Mouse (Mus musculus) adrenal gland, adult (tissue): ENCODE results near the gene Ttc7b.

ENCODE experiments used
- DNase-seq, 2 experiments: peaks; one replicate each; pipeline ENCODE4 v3.0.0; 2022 to 2023; ENCODE audit warnings: low spot score in 1 of 2; ENCODE audit not compliant: inconsistent age in 2 of 2

Ttc7b gene

DNA sequence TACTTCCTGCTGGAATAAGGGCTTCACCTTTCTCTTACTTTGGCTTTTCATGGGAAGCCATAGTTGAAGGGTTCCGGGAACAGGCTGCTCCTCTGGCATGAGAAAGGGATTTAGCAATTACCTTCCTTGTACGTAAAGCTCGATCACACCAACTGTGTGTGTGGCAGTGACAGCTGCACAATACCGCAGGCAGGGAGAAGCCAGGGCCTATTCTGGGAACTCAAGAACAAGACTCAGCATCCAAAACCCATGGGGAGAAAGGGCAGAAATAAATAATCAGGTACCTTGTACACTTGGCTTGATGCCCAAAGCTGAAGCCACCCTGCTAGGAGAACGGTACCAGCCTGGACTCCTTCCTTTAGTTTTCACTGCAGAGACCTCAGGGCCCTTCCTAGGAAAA lies 128.2 kb downstream of the Ttc7b start:
- DNase-seq: no peak

DNA sequence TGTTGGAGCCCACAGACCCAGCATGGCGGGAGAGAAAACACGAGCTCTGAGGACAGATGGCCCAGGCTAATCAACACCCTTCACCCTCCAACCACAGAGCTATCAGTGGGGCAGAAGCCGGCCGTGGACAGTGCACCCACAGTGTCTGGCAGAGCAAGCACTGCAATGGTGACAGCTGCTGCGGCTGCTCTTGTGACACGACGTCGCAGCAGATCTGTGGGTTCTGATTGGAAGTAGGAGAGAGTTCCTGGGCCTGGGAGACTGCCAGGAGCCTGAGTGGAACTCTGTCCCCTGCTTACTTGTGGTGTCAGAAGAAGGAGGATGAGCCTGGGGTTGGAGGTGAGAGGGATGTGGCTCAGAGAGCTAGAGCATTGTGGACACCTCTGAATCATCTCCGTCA lies 128.7 kb downstream of the Ttc7b start:
- DNase-seq: no peak

DNA sequence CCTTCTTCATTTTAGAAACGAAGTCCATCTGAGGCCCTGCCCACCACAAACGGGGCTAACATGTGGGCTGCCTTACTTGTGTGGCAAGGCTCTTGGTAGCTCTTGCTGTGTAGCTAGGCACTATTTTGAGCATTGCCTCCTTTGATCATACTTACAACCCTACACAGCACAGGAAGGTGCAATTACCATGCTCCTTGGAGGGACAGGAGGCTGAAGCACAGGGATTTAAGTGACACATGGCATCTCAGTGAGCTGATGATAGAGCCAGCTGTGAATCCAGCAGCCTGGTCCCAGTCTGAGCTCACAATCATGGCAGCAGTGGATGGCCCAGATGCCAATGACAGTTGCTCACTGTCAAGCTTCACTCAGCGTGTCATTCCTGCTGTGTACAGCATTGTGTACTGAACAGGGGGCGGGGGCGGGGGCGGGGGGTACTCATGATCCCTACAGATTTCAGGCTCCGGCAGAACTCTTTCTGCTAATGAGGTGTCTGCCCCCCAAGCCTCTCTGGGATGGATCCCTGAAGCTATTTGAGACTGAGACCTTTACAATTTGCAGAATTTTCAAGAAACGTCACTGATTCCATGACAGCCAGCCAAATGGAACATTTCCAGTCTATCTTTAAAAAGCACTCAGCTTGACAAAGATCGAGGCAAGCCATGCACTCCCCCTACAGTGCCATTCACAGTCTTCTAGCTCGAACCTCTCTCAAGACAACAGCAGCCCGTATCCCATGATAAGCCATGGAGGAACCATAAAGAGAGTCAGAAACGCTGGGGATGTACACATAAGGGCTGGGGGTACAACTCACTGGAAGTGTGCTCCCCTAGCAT lies 130.5 kb downstream of the Ttc7b start:
- DNase-seq: no peak

DNA sequence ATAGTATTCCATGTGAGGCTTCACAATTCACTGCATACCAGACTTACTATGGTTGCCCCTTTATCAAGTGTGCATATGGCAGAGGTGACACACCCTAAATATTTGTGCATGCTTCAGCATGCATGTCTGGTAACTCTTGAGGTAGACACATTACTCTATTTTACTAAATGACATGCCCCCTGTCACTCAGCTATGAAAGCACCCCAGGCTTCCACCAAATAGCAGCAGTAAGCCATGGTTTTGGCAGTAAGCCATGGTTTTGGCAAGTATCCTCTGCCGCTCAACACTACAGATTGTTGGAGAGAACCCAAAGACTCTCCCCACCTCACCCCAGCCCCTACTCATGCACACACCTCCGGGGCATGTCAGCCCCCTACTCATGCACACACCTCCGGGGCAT lies 134.4 kb downstream of the Ttc7b start:
- DNase-seq: no peak

DNA sequence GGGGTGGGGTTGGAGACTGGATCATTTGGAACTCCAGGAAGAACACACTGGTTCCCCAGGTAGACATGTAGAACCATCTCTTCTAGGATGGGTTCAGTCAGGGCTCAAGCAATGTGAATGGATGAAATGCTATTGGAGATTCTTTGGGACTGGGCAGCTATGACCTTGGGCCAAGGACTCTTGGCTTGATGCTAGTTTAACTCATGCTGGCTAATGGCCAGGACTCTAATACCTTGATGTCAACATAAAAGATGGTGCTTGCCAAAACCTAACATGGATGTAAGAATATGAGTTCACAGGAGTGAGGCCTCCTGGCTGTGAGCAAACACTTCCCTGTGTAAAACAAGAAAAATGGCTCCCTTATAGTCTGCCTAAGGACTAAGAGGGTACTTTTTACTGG lies 138.1 kb downstream of the Ttc7b start:
- DNase-seq: peak; percentile 63 to 91

DNA sequence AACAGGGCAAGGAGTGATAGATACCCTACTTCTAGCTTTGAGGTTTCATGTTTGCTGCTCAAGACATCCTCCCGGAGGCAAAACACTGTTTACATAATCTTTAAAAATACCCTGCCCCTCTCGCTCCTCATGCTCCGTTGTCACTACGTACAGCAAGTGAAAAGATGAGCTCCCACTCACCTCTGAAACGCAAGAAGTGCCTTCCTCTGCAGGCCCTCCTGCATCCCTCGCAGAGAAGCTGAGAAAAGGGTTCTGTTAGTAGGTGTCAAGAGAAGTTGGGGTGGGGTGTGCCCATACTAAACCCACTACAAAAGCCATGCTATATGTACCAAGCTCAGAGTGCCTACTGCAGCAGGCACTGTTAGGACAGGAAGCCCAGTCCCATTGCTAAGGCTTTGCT lies 138.7 kb downstream of the Ttc7b start:
- DNase-seq: no peak

DNA sequence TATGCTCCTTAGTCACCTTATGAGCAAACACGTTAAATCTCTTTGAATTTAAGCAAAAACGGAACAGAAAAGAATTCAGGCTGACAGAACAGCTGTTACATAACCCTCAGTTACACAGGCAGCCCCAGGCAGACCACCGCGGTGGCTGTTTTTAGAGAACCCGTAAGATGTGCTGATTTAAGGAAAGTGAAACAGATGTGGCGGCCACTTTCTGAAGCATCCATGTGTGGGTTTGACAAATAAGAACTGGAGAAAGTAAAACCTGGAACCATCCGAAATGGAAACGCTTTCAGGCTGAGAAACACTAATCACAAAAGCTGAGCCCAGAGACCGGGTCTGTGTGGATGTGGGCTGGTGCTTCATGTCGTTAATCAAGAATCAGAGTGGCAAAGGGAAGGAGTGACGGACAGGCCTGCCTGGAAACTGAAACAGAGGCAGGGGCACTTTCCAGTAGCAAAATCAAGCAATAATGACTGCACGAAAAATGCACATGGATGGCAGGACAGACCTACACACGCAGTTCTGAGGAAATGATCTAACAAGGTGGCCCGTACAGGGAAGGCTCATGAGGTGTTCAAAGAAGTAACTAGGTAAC lies 139.8 kb downstream of the Ttc7b start:
- no peak for DNase-seq

DNA sequence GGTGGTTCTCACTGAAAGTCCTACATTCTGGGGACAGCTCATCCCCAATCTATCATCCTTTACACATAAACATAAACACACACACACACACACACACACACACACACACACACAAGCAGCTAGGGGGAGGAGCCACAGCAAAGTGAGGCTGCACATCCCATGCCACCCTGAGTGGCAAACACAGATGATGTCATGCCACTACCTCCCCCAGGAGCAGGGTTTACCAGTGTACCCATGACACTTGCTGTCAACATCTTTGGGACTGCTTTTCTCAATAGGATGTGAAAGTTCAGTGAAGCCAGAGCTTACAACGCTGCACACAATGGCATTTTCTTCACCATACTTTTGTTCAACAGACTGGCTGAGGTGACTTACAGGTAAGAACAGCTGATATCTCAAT lies 140.8 kb downstream of the Ttc7b start:
- no peak for DNase-seq

DNA sequence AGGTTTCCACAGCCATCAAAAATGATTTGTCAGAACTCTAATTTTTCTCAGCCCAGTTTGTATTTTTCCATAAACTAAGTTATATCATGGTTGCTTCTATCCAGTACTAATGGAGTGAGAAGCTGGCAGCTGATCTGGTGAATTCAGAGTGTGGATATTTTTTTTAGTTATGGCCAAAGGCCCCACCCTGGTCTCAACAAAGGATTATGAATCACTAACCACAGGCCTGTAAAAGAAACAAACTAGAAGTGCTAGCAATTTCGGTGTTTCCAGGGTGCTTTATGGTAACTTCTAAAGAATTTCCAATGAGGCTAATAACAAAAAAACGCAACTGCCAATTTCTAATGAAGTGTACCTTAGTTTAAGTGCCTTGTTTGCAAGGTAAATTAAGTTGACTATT lies 142.4 kb downstream of the Ttc7b start:
- DNase-seq: no peak

DNA sequence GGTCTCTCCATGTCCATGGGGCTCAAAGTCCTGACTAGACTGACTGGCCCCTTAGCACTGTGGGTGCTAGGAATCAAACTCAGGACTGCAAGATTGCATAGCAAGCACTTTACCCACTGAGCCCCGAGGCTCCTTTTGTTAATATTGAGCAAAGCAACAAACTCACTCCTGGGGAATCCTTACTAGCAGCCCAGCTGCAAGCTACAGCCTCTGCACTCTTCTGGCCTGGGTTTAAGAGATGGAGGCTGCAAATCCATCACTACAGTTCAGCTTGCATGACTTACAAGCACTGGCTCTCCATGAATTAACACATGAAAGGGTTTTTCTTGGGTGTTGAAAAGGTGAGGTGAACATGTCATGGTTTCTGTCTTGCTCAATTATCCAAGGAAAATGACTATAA lies 142.8 kb downstream of the Ttc7b start:
- no peak for DNase-seq

DNA sequence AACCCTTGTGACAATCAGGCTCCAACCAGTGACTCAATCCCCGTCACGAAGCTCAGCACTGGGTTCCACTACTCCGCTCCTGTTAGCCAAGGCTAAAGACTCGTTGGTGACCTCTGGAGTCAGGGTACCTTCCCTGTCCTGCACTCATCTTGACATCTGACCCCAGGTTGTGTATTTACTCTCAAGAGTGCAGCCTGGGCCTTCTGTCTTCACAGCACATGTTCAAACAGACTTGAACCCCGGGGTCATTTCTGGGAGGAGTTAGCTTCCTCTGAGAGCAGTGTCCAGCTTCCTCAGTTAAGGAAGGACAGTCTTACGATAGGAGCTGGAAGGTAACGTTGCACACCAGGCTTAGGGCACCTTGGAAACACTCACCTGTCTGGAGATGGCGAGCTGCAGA lies 144.8 kb downstream of the Ttc7b start:
- DNase-seq: no peak

DNA sequence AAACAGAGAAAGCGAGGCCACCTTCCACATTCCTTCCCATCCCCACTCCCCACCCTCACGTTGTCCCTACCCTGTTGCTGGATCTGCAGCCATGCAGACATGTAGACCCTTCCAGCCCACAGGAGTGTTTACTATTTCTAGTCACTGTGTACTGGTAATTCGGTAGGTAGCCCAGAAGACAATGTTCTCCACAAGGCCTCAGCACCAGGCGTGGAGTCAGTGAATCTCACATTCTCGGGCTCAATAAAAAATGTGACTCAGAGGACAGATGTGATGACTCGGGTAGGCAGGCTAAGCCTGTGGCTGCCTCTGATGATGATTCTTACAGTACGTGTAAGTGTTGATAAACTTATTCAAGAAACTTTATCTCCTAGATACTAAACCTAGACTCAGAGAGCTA lies 147.8 kb downstream of the Ttc7b start:
- DNase-seq: peak; percentile 70 to 86

DNA sequence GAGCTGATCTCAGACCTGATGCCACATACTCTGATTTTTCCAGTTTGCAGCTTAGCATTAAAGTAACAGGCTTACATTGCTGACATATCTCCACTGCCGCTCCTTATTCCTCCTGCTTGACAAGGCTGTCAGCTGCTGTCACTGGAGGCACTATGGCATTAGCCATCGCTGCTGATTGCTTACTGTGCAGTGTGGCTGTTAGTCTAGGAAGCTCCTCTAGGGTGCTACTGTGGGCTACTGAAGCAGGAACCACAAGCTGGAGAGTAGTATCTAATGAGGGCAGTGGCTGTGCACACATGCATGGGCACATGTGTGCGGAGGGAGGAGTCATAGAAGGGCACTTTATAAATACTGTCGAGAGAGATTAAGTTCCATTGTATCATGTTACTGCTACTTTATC lies 148.6 kb downstream of the Ttc7b start:
- no peak for DNase-seq

DNA sequence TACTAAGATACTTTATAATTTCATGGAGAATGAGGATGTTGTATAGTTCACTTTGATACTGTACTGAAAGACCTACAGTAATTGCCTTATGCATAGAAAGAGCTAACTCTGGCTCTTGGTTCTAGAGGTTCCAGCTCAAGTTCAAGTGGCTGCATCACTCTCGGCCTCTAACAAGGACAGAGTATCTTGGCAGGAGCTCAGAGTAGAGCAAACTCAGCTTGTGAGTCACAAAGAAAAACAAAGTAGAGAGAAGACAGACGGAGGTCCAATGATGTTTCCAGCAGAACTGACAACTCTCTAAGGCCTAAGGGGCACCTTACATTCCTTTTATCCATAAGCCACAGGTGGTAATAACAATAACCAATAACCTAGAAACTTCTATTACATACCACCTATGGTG lies 150.8 kb downstream of the Ttc7b start:
- DNase-seq: peak; percentile 45 to 78

DNA sequence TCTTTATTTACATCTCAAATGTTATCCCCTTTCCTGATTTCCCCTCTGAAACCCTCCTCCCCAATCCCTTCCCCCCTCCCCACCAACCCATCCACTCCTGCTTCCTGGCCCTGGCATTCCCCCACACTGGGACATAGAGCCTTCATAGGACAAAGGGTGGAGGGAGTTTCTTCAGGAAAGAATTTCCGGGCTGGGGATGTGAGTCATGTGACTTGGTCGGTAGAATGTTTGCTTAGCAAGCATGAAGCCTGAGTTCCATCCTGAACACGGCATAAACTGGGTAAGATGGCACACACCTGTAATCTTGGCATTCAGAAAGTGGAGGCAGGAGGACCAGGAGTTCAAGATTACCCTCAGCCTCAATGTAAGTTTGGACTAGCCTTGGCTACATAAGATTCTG lies 151.4 kb downstream of the Ttc7b start:
- no peak for DNase-seq

DNA sequence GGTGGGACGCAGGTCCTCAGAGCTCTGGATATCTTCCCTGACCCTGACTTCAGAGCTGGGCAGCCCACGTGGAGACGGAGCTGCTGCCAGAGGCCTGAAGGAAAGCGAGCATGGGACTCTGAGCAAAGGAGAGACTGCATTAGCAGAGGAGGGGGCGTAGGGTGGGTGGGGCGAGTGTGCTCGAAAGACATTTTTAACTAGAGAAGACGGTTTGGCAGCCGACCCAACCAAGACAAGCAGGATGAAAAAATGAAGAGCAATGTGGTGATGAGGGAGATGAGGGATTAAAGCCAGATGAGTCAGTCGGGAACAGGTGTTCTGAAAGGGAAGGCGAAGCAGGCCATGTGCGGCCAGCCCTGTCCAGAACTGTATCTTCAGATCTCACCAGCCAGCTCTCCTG lies 159.3 kb downstream of the Ttc7b start:
- DNase-seq: no peak

DNA sequence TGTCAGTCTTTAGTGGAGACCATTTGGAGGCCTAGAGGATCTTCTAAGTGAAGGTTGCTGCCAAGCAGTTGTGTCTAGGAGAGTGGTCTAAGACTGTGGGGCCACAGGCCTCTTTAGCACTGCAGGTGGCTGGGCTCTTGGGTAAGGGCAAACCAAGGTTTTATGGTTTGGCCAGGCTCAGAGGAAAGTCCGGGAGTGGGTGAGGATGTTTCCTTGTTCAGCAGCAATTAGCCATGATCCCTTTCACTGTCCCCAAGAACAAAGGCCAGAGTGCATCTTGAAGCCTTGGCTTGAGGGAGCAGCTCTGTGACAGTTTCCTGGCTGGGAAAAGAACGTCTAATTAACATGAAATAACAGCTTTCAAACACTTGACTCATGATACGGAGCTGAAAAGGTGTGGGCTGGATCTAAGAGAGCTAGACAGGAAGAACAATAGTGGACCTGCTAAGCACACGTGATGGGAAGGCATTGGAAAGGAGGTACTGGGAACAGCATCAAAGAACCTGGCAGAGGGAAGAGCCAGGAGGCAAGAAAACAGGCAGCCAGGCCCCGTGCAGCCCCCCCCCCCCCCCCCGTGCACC lies 162.5 kb downstream of the Ttc7b start:
- no peak for DNase-seq

DNA sequence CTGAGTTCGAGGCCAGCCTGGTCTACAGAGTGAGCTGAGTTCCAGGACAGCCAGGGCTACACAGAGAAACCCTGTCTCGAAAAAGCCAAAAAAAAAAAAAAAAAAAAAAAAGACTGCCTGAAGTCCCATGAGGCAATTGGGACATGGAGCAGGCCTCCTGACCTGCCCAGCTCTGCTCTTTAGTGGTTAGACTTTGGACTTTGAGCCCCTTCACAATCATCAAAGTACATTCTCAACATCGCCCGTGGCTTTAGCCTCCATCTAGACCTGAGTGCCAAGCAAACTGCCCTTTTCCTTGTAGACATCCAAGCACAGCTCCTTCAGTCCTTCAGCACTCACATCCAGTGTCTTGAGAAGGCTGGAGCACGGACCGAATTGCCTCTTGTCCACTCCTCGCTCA lies 164.2 kb downstream of the Ttc7b start:
- DNase-seq: no peak

DNA sequence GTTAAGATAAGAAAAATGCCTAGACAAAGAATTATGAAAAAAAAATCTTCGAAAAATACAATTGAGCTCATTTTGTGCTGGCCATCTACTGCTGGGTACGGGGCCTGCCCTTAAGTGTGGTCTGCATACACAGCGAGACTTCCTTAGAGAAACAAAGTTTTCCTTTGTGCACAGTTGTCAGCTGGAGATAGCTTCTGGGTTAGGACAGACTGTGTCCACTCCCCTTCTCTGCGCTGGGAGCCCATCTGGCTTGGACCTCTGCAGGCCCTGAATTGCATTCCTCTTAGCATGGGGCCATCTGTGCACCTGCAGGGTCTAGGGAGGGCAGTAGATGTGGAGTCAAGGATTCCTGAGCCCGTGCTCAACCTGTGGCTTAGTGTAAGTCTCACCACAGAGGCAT lies 165.1 kb downstream of the Ttc7b start:
- no peak for DNase-seq

DNA sequence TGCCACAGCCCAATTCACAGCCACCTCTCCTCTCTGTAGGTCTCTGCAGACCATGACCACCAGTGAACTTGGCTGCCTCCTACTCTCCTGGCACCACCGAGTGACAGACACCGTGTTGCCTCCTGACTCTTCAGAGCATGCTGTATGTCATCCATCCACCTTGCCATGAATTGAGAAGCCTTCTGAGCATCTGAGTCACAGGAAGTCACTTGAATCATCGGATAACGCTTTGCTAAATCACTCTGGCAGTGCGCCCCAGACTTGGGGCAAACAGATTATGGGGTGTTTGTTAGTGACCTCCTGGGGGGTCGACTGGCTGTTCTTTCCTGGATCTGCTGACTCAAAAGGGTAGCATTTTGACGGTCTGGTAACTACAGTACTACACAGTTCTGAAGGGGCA lies 166.7 kb downstream of the Ttc7b start:
- DNase-seq: peak; percentile 62 to 80

DNA sequence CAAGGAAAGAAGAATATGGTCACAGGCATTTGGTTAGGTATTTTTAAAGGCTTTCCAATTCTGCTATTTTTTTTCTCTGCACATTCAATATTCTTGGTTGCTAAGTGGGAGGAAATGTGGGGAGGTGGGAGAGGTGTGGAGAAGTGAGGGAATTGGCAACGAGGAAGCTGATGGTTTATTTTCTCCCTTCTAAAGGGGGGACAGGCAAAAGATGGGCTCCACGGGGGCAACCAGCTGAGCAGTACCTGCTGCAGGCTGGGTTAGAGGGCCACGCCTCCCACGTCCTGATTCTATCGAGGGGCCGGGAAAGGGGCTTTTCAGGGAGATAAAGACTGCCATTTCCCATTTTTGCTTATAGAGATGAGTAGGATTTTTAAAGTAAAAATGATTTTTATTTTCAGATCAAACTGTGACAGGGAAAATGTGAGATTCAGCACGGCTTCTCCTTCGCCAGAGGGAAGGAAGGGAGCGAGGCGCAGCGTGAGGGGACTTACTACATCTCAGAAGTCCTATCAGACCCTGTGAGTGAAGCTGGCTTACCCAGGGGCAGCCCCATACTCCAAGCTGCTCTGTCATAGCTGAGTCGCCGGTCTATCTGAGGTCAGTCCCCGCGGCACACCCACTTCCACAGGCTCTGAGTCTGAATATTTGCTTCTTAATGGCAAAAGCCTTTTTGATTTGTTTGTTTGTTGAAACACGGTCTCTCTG lies 167.4 kb downstream of the Ttc7b start:
- DNase-seq: no peak

DNA sequence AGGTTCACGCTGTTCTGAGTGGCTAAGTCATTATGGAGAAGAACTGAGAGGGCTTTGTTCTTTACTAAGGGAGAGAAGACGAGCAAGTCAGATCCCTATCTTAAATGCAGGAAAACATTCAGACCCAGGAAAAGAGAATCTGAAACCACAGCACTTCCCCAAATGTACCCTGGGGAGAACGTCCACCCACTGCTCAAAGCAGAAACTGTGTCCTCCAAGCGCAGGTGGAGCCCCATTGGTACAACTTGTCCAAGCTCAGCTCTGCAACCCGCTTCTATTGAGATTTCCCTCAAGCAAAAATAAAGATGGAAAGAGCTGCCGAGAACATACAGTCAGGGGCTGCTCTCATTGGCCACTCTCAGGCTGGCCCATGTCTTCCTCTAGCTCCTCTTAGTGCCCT lies 168.5 kb downstream of the Ttc7b start:
- DNase-seq: no peak
